Mouse (Mus musculus) lung, postnatal 0 days (tissue): ENCODE measurements around the gene Tyk2. TPM values are rescaled to one million over a fixed set of nuclear protein-coding genes. Genes with fewer than 3 reads are reported as not detected.

Experiments used
- ATAC-seq: fragments of 200-750 bp; cut with Nextera tagmentation; 2 replicates; pipeline ENCODE4 v1.8.0; 2017; ENCODE audit warnings: moderate library complexity
- DNase-seq: peaks from one replicate; pipeline ENCODE4 v3.0.0-alpha.2; 2016; ENCODE audit warnings: low spot score
- H3K27ac ChIP-seq: fragments of 300-500 bp; sonication (generic); 2 replicates; pipeline ENCODE4 v1.5.1; 2014; ENCODE audit warnings: antibody characterized with exemption, mild to moderate bottlenecking, low read length, mixed read lengths
- H3K27me3 ChIP-seq: fragments of 300-500 bp; sonication (generic); replicated peaks from 2 replicates; pipeline ENCODE4 v1.6.1; 2014; ENCODE audit warnings: low read length, mixed read lengths; ENCODE audit not compliant: insufficient read depth
- H3K36me3 ChIP-seq: fragments of 300-500 bp; sonication (generic); 2 replicates; pipeline ENCODE4 v1.6.1; 2014; ENCODE audit warnings: low read length, mixed read lengths; ENCODE audit not compliant: insufficient read depth
- H3K4me1 ChIP-seq: fragments of 300-500 bp; sonication (generic); 2 replicates; pipeline ENCODE4 v1.6.1; 2014; ENCODE audit warnings: antibody characterized with exemption, low read depth, low read length, mixed read lengths; ENCODE audit not compliant: insufficient read depth
- H3K4me2 ChIP-seq: fragments of 300-500 bp; sonication (generic); replicated peaks from 2 replicates; pipeline ENCODE4 v1.6.1; 2014; ENCODE audit warnings: low read depth, mild to moderate bottlenecking, low read length, moderate library complexity, mixed read lengths
- H3K4me3 ChIP-seq: fragments of 300-500 bp; sonication (generic); 2 replicates; pipeline ENCODE4 v1.5.1; 2014; ENCODE audit warnings: low read depth, low read length
- H3K9ac ChIP-seq: fragments of 300-500 bp; sonication (generic); replicated peaks from 2 replicates; pipeline ENCODE4 v1.6.1; 2014; ENCODE audit warnings: low read depth, mild to moderate bottlenecking
- H3K9me3 ChIP-seq: fragments of 300-500 bp; sonication (generic); 2 replicates; pipeline ENCODE4 v1.6.1; 2016; ENCODE audit warnings: low read length, mixed read lengths
- CTCF ChIP-seq: IDR thresholded peaks from 2 replicates; pipeline ENCODE4 v1.5.1; 2016; ENCODE audit warnings: antibody characterized with exemption, mild to moderate bottlenecking
- EP300 ChIP-seq: IDR thresholded peaks from 2 replicates; pipeline ENCODE4 v1.6.1; 2016; ENCODE audit warnings: antibody characterized with exemption, mild to moderate bottlenecking, control low read depth
- WGBS: fragments of 180-500 bp; shearing (Covaris S2); extraction: QIAGEN DNeasy Blood & Tissue Kit; methylation state at CpG from one replicate; pipeline ENCODE4 v1.1.7; 2014; 5-methylcytosine and 5-hydroxymethylcytosine counted together
- polyA plus RNA-seq: library from polyadenylated mRNA; unstranded; fragments of >200 nt; fragmentation: Nextera tagmentation; extraction: Ambion mirVana; gene quantifications from 2 replicates; pipeline ENCODE4 v1.2.1, GENCODE M21; 2015

Tyk2 gene
- polyA plus RNA-seq, 1 experiment from 2014 or later: 10.9 TPM

DNA sequence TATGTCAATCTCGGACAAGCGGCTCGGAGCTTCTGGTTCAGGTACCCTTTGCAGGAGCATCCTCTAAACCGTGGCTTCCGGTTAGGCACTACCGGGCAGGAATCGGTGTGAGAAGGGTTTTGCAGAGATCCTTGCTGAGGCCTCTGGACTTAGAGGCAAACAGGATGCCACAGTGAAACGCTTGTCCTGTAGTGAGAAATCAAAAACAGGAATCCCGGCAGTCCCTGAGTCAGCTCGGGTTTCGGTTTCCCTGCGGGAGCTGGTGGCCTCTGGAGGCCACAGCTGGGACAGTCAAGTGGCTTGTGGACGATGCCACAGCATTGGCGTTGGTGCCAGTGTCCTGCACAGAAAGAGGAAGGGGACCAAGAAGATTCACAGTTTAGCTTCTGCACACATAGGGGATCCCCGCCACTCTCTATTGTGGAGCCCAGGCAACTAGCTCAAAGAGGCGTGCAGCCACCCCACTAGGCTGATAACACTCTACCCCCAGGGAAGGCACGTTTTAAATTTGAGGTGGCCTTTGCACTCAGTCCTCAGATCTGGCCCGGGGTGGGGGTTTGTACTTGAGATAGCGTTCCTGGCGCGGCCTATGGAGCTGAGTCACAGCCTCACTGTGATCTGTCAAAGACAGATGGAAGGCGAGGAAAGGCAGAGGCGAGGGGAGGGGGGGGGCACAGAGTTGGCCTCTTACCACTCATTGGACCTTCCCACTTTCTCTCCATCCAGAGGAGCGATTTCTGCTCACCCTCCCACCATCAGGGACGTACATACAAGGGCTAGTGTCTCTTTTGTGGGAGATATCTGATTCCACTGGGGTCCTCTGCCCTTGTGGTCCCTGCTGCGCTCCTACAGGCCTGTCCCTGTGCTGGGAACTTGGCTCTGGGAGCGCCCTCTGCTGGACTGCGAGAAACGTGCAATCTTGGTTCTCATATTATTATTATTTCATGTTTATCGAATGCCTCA lies 37.4 kb upstream of the Tyk2 start:
- 7% methylated on average over 30 of the region's 30 CpGs for WGBS
- ATAC-seq: peak; percentile 66
- peaks cover 21% of the 10 kb centered on the region for H3K4me1 ChIP-seq

DNA sequence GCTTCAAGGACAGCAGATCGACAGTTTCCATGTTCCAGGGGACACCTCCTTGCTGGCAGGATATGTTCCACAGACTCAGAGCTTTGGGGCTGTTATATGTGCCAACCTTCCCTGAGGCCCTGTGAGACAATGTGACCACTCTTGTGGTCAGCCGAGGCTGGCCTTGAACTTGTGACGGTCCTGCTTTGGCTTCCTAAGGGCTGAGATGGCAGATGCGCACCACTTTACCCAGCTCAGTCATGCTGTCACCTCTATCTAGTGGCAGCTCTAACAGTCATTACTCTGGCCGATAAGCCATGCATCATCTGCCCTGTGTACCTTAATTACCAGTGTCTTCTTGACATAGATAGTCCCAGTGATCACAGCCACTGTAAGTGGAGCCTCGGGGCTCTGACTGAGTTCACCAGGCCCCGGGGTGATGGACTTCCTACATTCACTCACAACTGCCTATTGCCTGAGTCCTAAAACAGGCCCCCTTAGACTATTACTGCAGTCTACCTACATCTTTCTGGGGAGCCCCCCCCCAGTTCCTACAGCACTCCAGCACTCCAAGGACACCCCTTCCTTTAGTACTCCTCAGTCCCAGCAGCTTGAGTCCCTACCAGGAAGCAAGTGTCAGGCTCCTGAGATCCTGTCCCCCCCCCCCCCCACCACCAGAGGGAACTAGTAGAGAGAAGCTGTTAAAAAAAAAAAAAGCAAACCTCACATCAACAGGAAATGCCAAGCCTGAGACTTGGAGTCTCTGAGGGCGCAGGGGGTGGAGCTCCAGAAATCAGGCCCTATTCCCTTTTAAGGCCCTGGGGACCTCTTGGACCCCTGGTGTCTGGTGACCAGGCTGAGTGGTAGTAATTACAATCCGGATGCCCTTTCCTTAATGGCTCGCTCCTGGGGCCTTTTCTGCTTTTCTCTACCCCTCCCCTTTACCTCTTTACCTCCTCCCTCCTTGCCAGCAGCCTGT lies 36.4 kb upstream of the Tyk2 start:
- H3K9me3 ChIP-seq: no peaks in the 10 kb centered on the region
- peak overlapping the region; percentile 86 for H3K27ac ChIP-seq
- DNase-seq: peak; percentile 78
- H3K4me3 ChIP-seq: peak overlapping the region; percentile 30
- ATAC-seq: peak; percentile 29; the same call in 1 of the 2 replicates
- peaks cover 30% of the 10 kb centered on the region for H3K27me3 ChIP-seq
- H3K36me3 ChIP-seq: no peaks in the 10 kb centered on the region
- no peak for TF ChIP-seq EP300
- peak; percentile 24; the same call in 1 of the 2 replicates for TF ChIP-seq CTCF
- peak overlapping the region; percentile 6; the same call in 1 of the 2 replicates for H3K9ac ChIP-seq
- peak overlapping the region; percentile 80 for H3K4me2 ChIP-seq
- 51% methylated on average over 10 of the region's 10 CpGs for WGBS
- H3K4me1 ChIP-seq: peaks cover 21% of the 10 kb centered on the region

More for the DNA sequence above, 37.4 kb upstream of the Tyk2 start:
- H3K27me3 ChIP-seq: peaks cover 27% of the 10 kb centered on the region
- TF ChIP-seq EP300 (no peak), CTCF (peak; percentile 96)
- H3K4me3 ChIP-seq: peak overlapping the region; percentile 30
- peak overlapping the region; percentile 6; the same call in 1 of the 2 replicates for H3K9ac ChIP-seq
- H3K36me3 ChIP-seq: no peaks in the 10 kb centered on the region
- peak overlapping the region; percentile 80 for H3K4me2 ChIP-seq
- no peaks in the 10 kb centered on the region for H3K9me3 ChIP-seq
- peak overlapping the region; percentile 86 for H3K27ac ChIP-seq
- peak; percentile 82 for DNase-seq

DNA sequence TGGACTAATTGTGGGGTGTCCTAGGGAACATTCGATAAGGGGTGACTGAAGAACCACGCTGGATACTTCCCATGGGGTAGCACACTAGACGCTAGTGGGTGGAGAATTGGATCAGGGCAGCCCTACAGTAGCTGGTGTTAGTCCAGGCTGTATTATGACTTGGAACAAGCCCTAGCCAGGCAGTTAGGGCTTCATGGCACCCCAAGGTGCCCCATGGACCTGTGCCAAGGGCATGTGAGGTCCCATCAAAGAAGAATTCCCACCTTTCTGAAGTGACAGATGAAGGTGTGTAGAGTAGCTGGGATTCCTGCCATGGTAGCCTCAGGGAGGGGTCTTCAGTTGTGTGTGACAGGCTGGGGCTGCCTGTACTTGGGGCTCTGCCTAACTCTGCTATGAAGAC lies 35.5 kb upstream of the Tyk2 start:
- DNase-seq (no peak), ATAC-seq (no peak)
- H3K9ac ChIP-seq: no peak overlapping the region
- H3K4me2 ChIP-seq: peak overlapping the region; percentile 80
- peak overlapping the region; percentile 86; the same call in 1 of the 2 replicates for H3K27ac ChIP-seq
- no peaks in the 10 kb centered on the region for H3K36me3 ChIP-seq
- no peaks in the 10 kb centered on the region for H3K9me3 ChIP-seq
- peaks cover 21% of the 10 kb centered on the region for H3K4me1 ChIP-seq
- H3K27me3 ChIP-seq: peaks cover 33% of the 10 kb centered on the region
- TF ChIP-seq CTCF (no peak), EP300 (no peak)
- 28% methylated on average over 3 of the region's 3 CpGs for WGBS
- peak overlapping the region; percentile 43; the same call in 1 of the 2 replicates for H3K4me3 ChIP-seq

DNA sequence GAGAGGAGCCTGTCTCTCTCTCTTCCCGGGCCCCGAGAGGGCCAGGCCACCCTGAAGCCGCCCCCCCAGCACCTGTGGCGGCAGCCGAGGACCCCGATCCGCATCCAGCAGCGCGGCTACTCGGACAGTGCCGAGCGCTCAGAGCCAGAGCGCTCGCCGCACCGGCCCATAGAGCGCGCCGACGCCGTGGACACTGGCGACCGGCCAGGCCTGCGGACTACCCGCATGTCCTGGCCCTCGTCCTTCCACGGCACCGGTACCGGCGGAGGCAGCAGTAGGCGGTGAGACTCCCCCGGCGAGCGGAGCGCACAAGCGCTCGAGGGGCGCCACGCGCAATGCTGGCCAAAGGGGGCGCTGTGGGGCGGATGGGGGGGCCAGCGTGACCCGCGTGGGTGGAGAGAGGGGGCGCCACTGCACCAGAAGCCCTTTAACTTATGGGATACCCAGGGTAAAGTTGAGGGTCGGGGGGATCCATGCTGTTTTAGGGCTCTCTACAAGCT lies 35.0 kb upstream of the Tyk2 start:
- H3K4me2 ChIP-seq: peak overlapping the region; percentile 80
- ATAC-seq (no peak), DNase-seq (peak; percentile 23)
- H3K4me1 ChIP-seq: peaks cover 21% of the 10 kb centered on the region
- under 1% methylated on average over 42 of the region's 47 CpGs for WGBS
- TF ChIP-seq EP300 (no peak), CTCF (peak; percentile 79)
- H3K4me3 ChIP-seq: peak overlapping the region; percentile 43
- peaks cover 33% of the 10 kb centered on the region for H3K27me3 ChIP-seq
- no peaks in the 10 kb centered on the region for H3K36me3 ChIP-seq
- peak overlapping the region; percentile 35; the same call in 1 of the 2 replicates for H3K9ac ChIP-seq
- no peak overlapping the region for H3K27ac ChIP-seq
- no peaks in the 10 kb centered on the region for H3K9me3 ChIP-seq

DNA sequence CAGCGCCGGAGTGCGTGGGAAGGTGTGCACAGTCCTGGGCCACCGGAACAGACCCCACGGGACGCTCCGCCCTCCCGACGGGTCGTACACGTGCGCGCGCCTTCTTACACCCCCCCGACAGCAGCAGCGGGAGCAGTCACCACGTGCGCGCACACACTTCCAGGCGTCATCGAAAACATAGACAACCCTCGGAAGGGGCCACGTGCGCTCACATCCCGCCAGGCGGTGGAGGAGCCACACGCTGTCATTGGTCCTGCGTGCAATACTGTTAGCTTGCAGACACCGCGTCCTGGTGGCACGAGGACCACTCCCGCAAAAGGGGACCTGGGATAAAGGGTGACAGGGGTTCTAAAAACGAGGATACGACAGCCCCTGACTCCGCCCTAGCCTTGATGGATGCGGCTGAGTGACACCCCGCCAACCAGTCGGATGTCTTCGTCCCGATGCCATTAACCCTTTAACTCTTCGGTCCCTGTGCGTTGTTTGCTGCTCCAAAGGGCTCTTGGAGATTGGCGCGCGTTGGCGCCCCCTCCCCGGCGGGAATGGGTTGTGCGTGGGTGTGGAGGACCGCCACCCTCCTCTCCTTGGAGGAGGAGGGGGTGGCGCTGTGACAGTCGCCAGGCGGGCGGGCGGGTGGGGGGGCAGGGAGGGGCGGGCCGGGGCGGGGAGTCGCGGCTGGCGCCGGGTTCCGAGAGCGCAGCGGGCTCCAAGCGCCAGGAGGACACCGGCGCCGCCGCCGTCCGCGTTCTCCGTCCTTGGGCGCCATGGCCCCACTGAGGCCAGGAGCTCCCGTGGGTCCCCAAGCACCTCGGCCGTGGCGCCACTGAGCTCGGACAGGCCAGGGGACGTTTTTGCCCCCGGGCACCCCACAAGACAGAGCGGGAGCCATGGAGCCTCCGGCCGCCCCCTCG lies 34.3 kb upstream of the Tyk2 start, which contains the start of gene Pde4a:
Gene Pde4a (plus strand): TSS at position 674 of the 911 bp plus-strand sequence.
- peak; percentile 6 for ATAC-seq
- peak; percentile 31 for DNase-seq
- H3K9ac ChIP-seq: peak within 1 kb of the TSS; percentile 35; the same call in 1 of the 2 replicates
- no peaks in the 10 kb centered on the region for H3K9me3 ChIP-seq
- peak within 1 kb of the TSS; percentile 80 for H3K4me2 ChIP-seq
- H3K36me3 ChIP-seq: no peaks in the 10 kb centered on the region
- peaks cover 33% of the 10 kb centered on the region for H3K27me3 ChIP-seq
- peaks cover 21% of the 10 kb centered on the region for H3K4me1 ChIP-seq
- H3K4me3 ChIP-seq: peak within 1 kb of the TSS; percentile 43
- peak within 1 kb of the TSS; percentile 86; the same call in 1 of the 2 replicates for H3K27ac ChIP-seq
- WGBS: under 1% methylated on average over 78 of the region's 86 CpGs
- TF ChIP-seq CTCF (no peak), EP300 (no peak)
